Comparison of ENCODE assay signal across 13 mouse cellular contexts in genomic region chr2:45225364-45226044, GRCm38 (mm10).
DNase-seq lines count a peak whose midpoint lies in the region; ATAC-seq and TF ChIP-seq lines count a peak whose summit lies in the region.
"Had no signal": no experiment of that assay in that cellular context is flagged by ENCODE, and none has a peak within 500 bp of the region (broad histone marks: within the 10 kb centered on the region; RNA-seq: fewer than 3 reads in every experiment).

No protein-coding gene starts in this region.

- peaks cover 12% of the 10 kb centered on the region for H3K4me1 ChIP-seq in embryonic facial prominence, embryonic 13.5 days
- peaks cover 9% of the 10 kb centered on the region; the same call in 1 of the 2 replicates for H3K4me1 ChIP-seq in hindbrain, embryonic 13.5 days (replicated peaks)
- peaks cover 7% of the 10 kb centered on the region; the same call in 1 of the 2 replicates for H3K4me1 ChIP-seq in midbrain, embryonic 16.5 days (ENCODE audit: control insufficient read depth, insufficient read depth, low read length)
- H3K4me1 ChIP-seq in kidney, embryonic 14.5 days (ENCODE audit: control insufficient read depth, insufficient read depth, low read length) = no peaks in the 10 kb centered on the region
- no peaks in the 10 kb centered on the region for H3K4me1 ChIP-seq in lung, postnatal 0 days (ENCODE audit: insufficient read depth, low read depth, low read length)
- H3K4me1 ChIP-seq: liver, embryonic 13.5 days had no signal

- 0 out of 2 replicates have a peak, but pooled peaks cover 7% of the 10 kb centered on the region for H3K27me3 ChIP-seq in embryonic facial prominence, embryonic 13.5 days
- no peaks in the 10 kb centered on the region for H3K27me3 ChIP-seq in hindbrain, embryonic 13.5 days
- no peaks in the 10 kb centered on the region for H3K27me3 ChIP-seq in midbrain, embryonic 16.5 days (ENCODE audit: control insufficient read depth, insufficient read depth, low read depth, low read length)
- H3K27me3 ChIP-seq in kidney, embryonic 14.5 days (ENCODE audit: control insufficient read depth, insufficient read depth, low read length) = no peaks in the 10 kb centered on the region
- H3K27me3 ChIP-seq in lung, postnatal 0 days (replicated peaks; ENCODE audit: insufficient read depth, low read length) = no peaks in the 10 kb centered on the region
- H3K27me3 ChIP-seq: liver, embryonic 13.5 days had no signal

- no peak overlapping the region for H3K9ac ChIP-seq in embryonic facial prominence, embryonic 13.5 days
- no peak overlapping the region for H3K9ac ChIP-seq in hindbrain, embryonic 13.5 days
- no peak overlapping the region for H3K9ac ChIP-seq in midbrain, embryonic 16.5 days (ENCODE audit: low read depth, low read length)
- no peak overlapping the region for H3K9ac ChIP-seq in kidney, embryonic 14.5 days (ENCODE audit: low read depth, low read length)
- H3K9ac ChIP-seq in lung, postnatal 0 days (replicated peaks; ENCODE audit: low read depth) = no peak overlapping the region
- H3K9ac ChIP-seq: liver, embryonic 13.5 days had no signal

- WGBS in embryonic facial prominence, embryonic 13.5 days = 29% methylated on average over 9 of the region's 9 CpGs
- 7% methylated on average over 9 of the region's 9 CpGs for WGBS in hindbrain, embryonic 13.5 days
- 12% methylated on average over 9 of the region's 9 CpGs for WGBS in midbrain, embryonic 16.5 days
- 42% methylated on average over 9 of the region's 9 CpGs for WGBS in kidney, embryonic 14.5 days
- 65% methylated on average over 9 of the region's 9 CpGs for WGBS in lung, postnatal 0 days

- H3K9me3 ChIP-seq in embryonic facial prominence, embryonic 13.5 days = no peaks in the 10 kb centered on the region
- H3K9me3 ChIP-seq in hindbrain, embryonic 13.5 days = no peaks in the 10 kb centered on the region
- no peaks in the 10 kb centered on the region for H3K9me3 ChIP-seq in midbrain, embryonic 16.5 days (replicated peaks; ENCODE audit: control insufficient read depth, low read length, poor library complexity, severe bottlenecking)
- H3K9me3 ChIP-seq in kidney, embryonic 14.5 days (ENCODE audit: control insufficient read depth, low read length) = no peaks in the 10 kb centered on the region
- no peaks in the 10 kb centered on the region for H3K9me3 ChIP-seq in lung, postnatal 0 days (ENCODE audit: low read length)
- H3K9me3 ChIP-seq: liver, embryonic 13.5 days had no signal

- H3K27ac ChIP-seq in embryonic facial prominence, embryonic 13.5 days = no peak overlapping the region
- peak overlapping the region; percentile 64; the same call in 1 of the 2 replicates for H3K27ac ChIP-seq in hindbrain, embryonic 13.5 days
- peak overlapping the region; percentile 22; the same call in 1 of the 2 replicates for H3K27ac ChIP-seq in midbrain, embryonic 16.5 days (ENCODE audit: low read length)
- no peak overlapping the region for H3K27ac ChIP-seq in kidney, embryonic 14.5 days (ENCODE audit: low read depth, low read length)
- H3K27ac ChIP-seq in lung, postnatal 0 days (ENCODE audit: low read length) = no peak overlapping the region
- H3K27ac ChIP-seq: liver, embryonic 13.5 days; macrophage had no signal

- no peak for TF ChIP-seq EP300 in lung, postnatal 0 days (IDR thresholded peaks at IDR 0.05)

- H3K4me3 ChIP-seq in embryonic facial prominence, embryonic 13.5 days = no peak overlapping the region
- H3K4me3 ChIP-seq in hindbrain, embryonic 13.5 days = no peak overlapping the region
- no peak overlapping the region for H3K4me3 ChIP-seq in midbrain, embryonic 16.5 days (ENCODE audit: low read depth, low read length)
- no peak overlapping the region for H3K4me3 ChIP-seq in kidney, embryonic 14.5 days (ENCODE audit: low read length)
- no peak overlapping the region for H3K4me3 ChIP-seq in lung, postnatal 0 days (ENCODE audit: low read depth, low read length)
- H3K4me3 ChIP-seq: liver, embryonic 13.5 days had no signal

- peak; percentile 66 for DNase-seq in ES-CJ7 (ENCODE audit: low read depth, low spot score)
- DNase-seq in lung, postnatal 0 days (ENCODE audit: low spot score) = no peak
- DNase-seq in adrenal gland, adult 18-20 months (ENCODE audit: low spot score in 2 of 2) = no peak
- DNase-seq: adrenal gland, postnatal 14 days; cerebellum, adult 8-10 months; kidney, adult 9 months; liver, embryonic 13.5 days had no signal

- TF ChIP-seq CTCF in lung, postnatal 0 days (IDR thresholded peaks at IDR 0.05) = no peak

- H3K4me2 ChIP-seq in embryonic facial prominence, embryonic 13.5 days = 0 out of 2 replicates have a peak overlapping the region, but pooled peaks have one; percentile 5
- peak overlapping the region; percentile 21; the same call in 1 of the 2 replicates for H3K4me2 ChIP-seq in hindbrain, embryonic 13.5 days
- H3K4me2 ChIP-seq in midbrain, embryonic 16.5 days (ENCODE audit: low read length) = no peak overlapping the region
- no peak overlapping the region for H3K4me2 ChIP-seq in kidney, embryonic 14.5 days (replicated peaks; ENCODE audit: low read depth, low read length)
- no peak overlapping the region for H3K4me2 ChIP-seq in lung, postnatal 0 days (replicated peaks; ENCODE audit: low read depth, low read length)
- H3K4me2 ChIP-seq: liver, embryonic 13.5 days had no signal

- no peak for ATAC-seq in embryonic facial prominence, embryonic 13.5 days (ENCODE audit: insufficient number of reproducible peaks, insufficient read depth, low FRiP score, low TSS enrichment, low read depth)
- ATAC-seq in hindbrain, embryonic 13.5 days (ENCODE audit: low FRiP score) = peak; percentile 85
- ATAC-seq in midbrain, embryonic 16.5 days = peak; percentile 79
- no peak for ATAC-seq in kidney, embryonic 14.5 days (ENCODE audit: low FRiP score, low TSS enrichment)
- ATAC-seq in lung, postnatal 0 days = no peak
- ATAC-seq in cerebellum, adult (ENCODE audit: insufficient number of reproducible peaks, low FRiP score, low TSS enrichment) = no peak

- no peaks in the 10 kb centered on the region for H3K36me3 ChIP-seq in embryonic facial prominence, embryonic 13.5 days
- no peaks in the 10 kb centered on the region for H3K36me3 ChIP-seq in hindbrain, embryonic 13.5 days
- H3K36me3 ChIP-seq in midbrain, embryonic 16.5 days (ENCODE audit: control insufficient read depth, insufficient read depth, low read length) = no peaks in the 10 kb centered on the region
- no peaks in the 10 kb centered on the region for H3K36me3 ChIP-seq in kidney, embryonic 14.5 days (ENCODE audit: control insufficient read depth, insufficient read depth, low read length)
- H3K36me3 ChIP-seq in lung, postnatal 0 days (ENCODE audit: insufficient read depth, low read length) = no peaks in the 10 kb centered on the region
- H3K36me3 ChIP-seq: liver, embryonic 13.5 days had no signal

Comparison
In these comparisons a context has a peak if more than half of its experiments do, and no peak if none do; other contexts are left out.
1. ATAC-seq: peak in hindbrain, embryonic 13.5 days (single experiment) and midbrain, embryonic 16.5 days (single experiment); none in embryonic facial prominence, embryonic 13.5 days (single experiment), kidney, embryonic 14.5 days (single experiment), lung, postnatal 0 days (single experiment) and cerebellum, adult (single experiment).
2. H3K27ac ChIP-seq: peak in hindbrain, embryonic 13.5 days (single experiment) and midbrain, embryonic 16.5 days (single experiment); none in embryonic facial prominence, embryonic 13.5 days (single experiment), kidney, embryonic 14.5 days (single experiment) and lung, postnatal 0 days (single experiment).
3. H3K4me2 ChIP-seq: peak in embryonic facial prominence, embryonic 13.5 days (single experiment) and hindbrain, embryonic 13.5 days (single experiment); none in midbrain, embryonic 16.5 days (single experiment), kidney, embryonic 14.5 days (single experiment) and lung, postnatal 0 days (single experiment).